Mouse (Mus musculus) embryonic facial prominence, embryonic 11.5 days (tissue): ENCODE measurements around the gene Ccdc144b. TPM values are rescaled to one million over a fixed set of nuclear protein-coding genes. Genes with fewer than 3 reads are reported as not detected.

Experiments used
- ATAC-seq: fragments of 200-750 bp; cut with Nextera tagmentation; replicated peaks from 2 replicates; pipeline ENCODE4 v1.8.0; 2017; ENCODE audit warnings: low read depth; ENCODE audit not compliant: insufficient number of reproducible peaks, low FRiP score, low TSS enrichment
- DNase-seq: peaks from one replicate; pipeline ENCODE4 v3.0.0-alpha.2; 2015; ENCODE audit warnings: low spot score
- H3K27ac ChIP-seq: fragments of 300-500 bp; sonication (generic); replicated peaks from 2 replicates; pipeline ENCODE4 v1.5.1; 2014; ENCODE audit warnings: mild to moderate bottlenecking, low read depth, low read length, control low read depth
- H3K27me3 ChIP-seq: fragments of 300-500 bp; sonication (generic); 2 replicates; pipeline ENCODE4 v1.6.1; 2014; ENCODE audit warnings: mild to moderate bottlenecking, low read length, moderate library complexity, mixed read lengths; ENCODE audit not compliant: control insufficient read depth, insufficient read depth
- H3K36me3 ChIP-seq: fragments of 300-500 bp; sonication (generic); replicated peaks from 2 replicates; pipeline ENCODE4 v1.6.1; 2014; ENCODE audit warnings: low read depth, mild to moderate bottlenecking, low read length, moderate library complexity, mixed read lengths; ENCODE audit not compliant: control insufficient read depth, insufficient read depth
- H3K4me1 ChIP-seq: fragments of 300-500 bp; sonication (generic); 2 replicates; pipeline ENCODE4 v1.6.1; 2014; ENCODE audit warnings: low read length, mixed read lengths; ENCODE audit not compliant: control insufficient read depth, insufficient read depth
- H3K4me2 ChIP-seq: fragments of 300-500 bp; sonication (generic); 2 replicates; pipeline ENCODE4 v1.6.1; 2014; ENCODE audit warnings: low read depth, mild to moderate bottlenecking, control low read depth, low read length, moderate library complexity
- H3K4me3 ChIP-seq: fragments of 300-500 bp; sonication (generic); 2 replicates; pipeline ENCODE4 v1.5.1; 2014; ENCODE audit warnings: low read depth, low read length, control low read depth
- H3K9ac ChIP-seq: fragments of 300-500 bp; sonication (generic); replicated peaks from 2 replicates; pipeline ENCODE4 v1.6.1; 2014; ENCODE audit warnings: mild to moderate bottlenecking, control low read depth, low read length
- H3K9me3 ChIP-seq: fragments of 300-500 bp; sonication (generic); replicated peaks from 2 replicates; pipeline ENCODE4 v1.6.1; 2016; ENCODE audit warnings: mild to moderate bottlenecking, low read length, inconsistent platforms, mixed read lengths; ENCODE audit not compliant: control insufficient read depth
- WGBS: fragments of 180-500 bp; shearing (Covaris S2); extraction: QIAGEN DNeasy Blood & Tissue Kit; methylation state at CpG from one replicate; pipeline ENCODE4 v1.1.7; 2014; 5-methylcytosine and 5-hydroxymethylcytosine counted together
- polyA plus RNA-seq: library from polyadenylated mRNA; unstranded; fragments of >200 nt; fragmentation: Nextera tagmentation; extraction: Ambion mirVana; gene quantifications from 2 replicates; pipeline ENCODE4 v1.2.1, GENCODE M21; 2014

The Ccdc144b gene
- 0.03 TPM in 1 of 2 replicates, not detected in the other for polyA plus RNA-seq

DNA sequence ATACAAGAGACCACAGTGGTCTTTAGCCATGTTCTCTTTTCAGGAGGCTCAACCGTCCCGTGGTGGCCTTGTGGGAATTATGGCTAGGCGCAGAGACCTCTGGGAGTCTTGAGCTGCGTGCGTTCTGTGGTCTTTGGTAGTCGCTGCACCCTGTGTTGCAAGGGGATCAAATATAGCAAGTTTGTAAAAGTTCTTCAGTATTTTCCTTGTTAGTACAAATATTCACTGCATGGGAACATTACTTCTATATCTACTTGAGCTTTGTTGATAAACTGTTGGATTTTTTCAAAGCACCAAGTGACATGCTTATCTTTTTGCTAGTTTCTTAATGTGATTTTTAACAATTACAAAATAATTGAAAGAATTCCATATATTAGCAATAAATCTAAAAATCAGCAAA is at the start of gene Ccdc144b:
Gene Ccdc144b, minus strand, starts transcription at position 101 of the 400 bp plus-strand sequence.
- 86% methylated on average over 6 of the region's 6 CpGs for WGBS
- H3K9me3 ChIP-seq, result no peaks in the 10 kb centered on the region
- H3K9ac ChIP-seq, result no peak within 1 kb of the TSS
- no peak for ATAC-seq
- no peak within 1 kb of the TSS for H3K27ac ChIP-seq
- H3K27me3 ChIP-seq, result no peaks in the 10 kb centered on the region
- DNase-seq, result no peak
- H3K4me2 ChIP-seq, result no peak within 1 kb of the TSS
- H3K4me1 ChIP-seq, result no peaks in the 10 kb centered on the region
- no peak within 1 kb of the TSS for H3K4me3 ChIP-seq
- no peaks in the 10 kb centered on the region for H3K36me3 ChIP-seq

DNA sequence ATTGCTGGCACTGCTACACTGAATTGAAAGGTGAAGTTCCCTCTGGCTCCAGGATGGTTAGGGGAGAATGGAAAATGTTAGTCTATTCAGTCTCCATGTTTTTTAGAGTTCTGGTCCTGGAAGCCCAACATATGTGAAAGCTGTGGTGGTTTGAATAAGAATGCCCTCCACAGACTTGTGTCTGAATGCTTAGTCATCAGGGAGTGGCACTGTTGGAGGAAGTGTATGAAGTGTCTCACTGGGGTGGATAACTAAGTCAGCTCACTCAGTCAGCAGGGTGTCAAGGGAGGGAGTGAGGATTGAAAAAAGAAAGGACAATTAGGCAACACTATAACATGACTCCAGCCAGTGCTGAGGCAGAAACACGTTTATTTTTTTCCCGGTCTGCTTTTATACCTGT is 42.0 kb upstream of the Ccdc144b start:
- Histone ChIP-seq H3K4me3 (no peak overlapping the region), H3K4me2 (no peak overlapping the region), H3K9ac (no peak overlapping the region), H3K9me3 (no peaks in the 10 kb centered on the region), H3K4me1 (no peaks in the 10 kb centered on the region), H3K36me3 (no peaks in the 10 kb centered on the region), H3K27me3 (no peaks in the 10 kb centered on the region), H3K27ac (no peak overlapping the region)
- ATAC-seq (no peak), DNase-seq (no peak)
- WGBS, result 81% methylated on average over 2 of the region's 2 CpGs

DNA sequence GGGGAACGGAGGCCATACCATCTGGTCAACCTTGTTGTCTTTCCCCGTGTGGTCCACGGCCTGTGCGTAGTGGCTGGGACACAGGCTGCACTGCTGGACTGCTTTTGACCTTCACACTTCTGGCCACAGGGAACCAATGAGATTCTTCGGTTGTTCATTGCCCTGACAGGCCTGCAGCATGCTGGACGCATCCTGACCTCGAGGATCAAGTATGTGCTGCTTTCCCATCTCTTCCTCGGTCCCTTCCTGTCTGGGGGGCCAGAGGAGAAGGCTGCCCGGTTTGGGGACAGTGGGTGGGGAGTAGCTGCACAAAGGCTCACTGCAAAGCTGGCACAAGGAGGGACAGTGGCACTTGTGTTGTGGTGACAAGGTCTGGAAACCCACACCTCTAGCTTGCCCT is 34.2 kb upstream of the Ccdc144b start:
- Histone ChIP-seq H3K27ac (no peak overlapping the region), H3K27me3 (no peaks in the 10 kb centered on the region), H3K9me3 (no peaks in the 10 kb centered on the region), H3K4me1 (no peaks in the 10 kb centered on the region), H3K4me2 (no peak overlapping the region), H3K4me3 (no peak overlapping the region), H3K9ac (no peak overlapping the region), H3K36me3 (peaks cover 7% of the 10 kb centered on the region)
- ATAC-seq (no peak), DNase-seq (no peak)
- 86% methylated on average over 9 of the region's 9 CpGs for WGBS

DNA sequence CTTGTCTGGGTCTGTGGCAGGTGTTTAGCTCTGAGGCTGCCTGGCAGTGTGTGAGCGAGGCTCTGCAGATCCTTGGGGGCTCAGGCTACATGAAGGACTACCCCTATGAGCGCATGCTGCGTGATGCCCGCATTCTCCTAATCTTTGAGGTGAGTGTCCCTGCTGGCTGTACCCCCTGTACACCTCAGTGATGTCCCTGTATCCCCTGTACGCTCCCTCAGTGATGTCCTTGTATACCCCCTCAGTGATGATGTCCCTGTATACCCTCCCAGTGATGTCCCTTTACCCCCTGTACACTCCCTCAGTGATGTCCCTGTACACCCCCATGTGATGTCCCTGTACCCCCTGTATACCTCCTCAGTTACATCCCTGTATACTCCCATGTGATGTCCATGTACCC is 32.0 kb upstream of the Ccdc144b start:
- no peak overlapping the region for H3K4me3 ChIP-seq
- H3K27ac ChIP-seq, result no peak overlapping the region
- no peaks in the 10 kb centered on the region for H3K27me3 ChIP-seq
- DNase-seq (no peak), ATAC-seq (no peak)
- H3K36me3 ChIP-seq, result peaks cover 9% of the 10 kb centered on the region
- no peaks in the 10 kb centered on the region for H3K4me1 ChIP-seq
- WGBS, result 97% methylated on average over 5 of the region's 5 CpGs
- H3K4me2 ChIP-seq, result no peak overlapping the region
- H3K9ac ChIP-seq, result no peak overlapping the region
- H3K9me3 ChIP-seq, result no peaks in the 10 kb centered on the region

DNA sequence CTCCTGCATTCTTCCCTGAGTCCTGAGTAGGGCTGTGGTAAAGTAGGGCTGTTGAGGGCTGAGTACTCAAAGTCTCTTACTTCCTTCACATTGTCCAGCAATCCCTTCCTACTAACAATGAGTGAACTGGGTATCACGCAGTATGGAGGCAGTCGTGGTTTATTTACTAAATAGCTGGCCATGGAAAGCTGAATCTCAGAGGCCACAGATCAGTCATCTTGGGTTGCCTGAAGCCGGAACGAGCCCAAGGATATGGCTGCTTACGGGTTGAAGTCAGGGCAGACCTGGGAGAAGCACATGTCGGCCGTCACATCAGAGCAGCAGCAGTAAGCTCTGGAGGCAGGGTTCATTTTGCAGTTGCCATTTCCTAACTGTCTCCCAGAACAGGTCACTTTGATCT is 30.0 kb upstream of the Ccdc144b start:
- Histone ChIP-seq H3K4me1 (no peaks in the 10 kb centered on the region), H3K9ac (no peak overlapping the region), H3K36me3 (peaks cover 9% of the 10 kb centered on the region), H3K27ac (no peak overlapping the region), H3K27me3 (no peaks in the 10 kb centered on the region), H3K9me3 (no peaks in the 10 kb centered on the region), H3K4me3 (no peak overlapping the region), H3K4me2 (no peak overlapping the region)
- DNase-seq (no peak), ATAC-seq (no peak)
- 92% methylated on average over 7 of the region's 7 CpGs for WGBS

DNA sequence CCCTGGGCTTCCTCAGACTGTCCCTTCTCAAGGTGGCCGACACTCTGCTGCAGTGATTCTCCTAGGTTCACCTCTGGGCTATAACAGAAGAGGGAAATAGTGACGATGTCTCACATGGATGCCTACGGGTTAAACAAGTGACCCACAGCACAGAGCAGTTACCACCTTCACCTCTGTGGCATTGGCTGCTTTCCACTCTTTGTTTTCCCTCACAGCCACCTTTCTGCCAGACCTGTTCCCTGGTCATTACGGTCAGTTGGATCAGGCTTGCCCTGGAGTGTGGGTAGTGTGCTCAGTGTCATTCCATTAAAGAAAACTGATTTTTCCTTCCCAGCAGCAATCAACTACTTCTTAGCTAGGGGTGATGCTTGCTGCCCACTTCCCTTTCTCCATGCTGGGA is 29.5 kb upstream of the Ccdc144b start:
- Histone ChIP-seq H3K27me3 (no peaks in the 10 kb centered on the region), H3K9me3 (no peaks in the 10 kb centered on the region), H3K4me1 (no peaks in the 10 kb centered on the region), H3K9ac (no peak overlapping the region), H3K27ac (no peak overlapping the region), H3K4me3 (no peak overlapping the region), H3K4me2 (no peak overlapping the region), H3K36me3 (peaks cover 6% of the 10 kb centered on the region)
- no peak for ATAC-seq
- WGBS, result 90% methylated on average over 4 of the region's 4 CpGs
- DNase-seq, result no peak

DNA sequence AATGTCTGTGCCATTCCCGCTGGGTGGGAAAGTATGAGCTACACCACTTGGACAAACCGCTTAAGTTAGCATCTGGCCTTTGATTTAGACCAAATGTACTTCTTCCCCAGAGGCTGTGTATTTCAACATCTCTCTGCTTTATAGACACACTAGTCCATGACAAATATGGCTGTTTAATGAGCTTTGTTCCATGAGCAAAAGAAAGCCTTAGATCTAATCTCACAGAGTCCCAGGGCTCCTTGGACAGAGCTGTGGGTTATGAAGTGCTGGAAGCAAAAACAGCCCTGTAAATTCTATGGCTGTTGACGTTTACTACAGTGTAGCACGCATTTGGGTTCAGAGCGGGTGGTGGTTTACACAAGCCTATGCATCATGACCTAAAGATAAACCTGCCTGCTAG is 27.4 kb upstream of the Ccdc144b start:
- Histone ChIP-seq H3K9me3 (no peaks in the 10 kb centered on the region), H3K36me3 (peaks cover 9% of the 10 kb centered on the region), H3K4me3 (no peak overlapping the region), H3K9ac (no peak overlapping the region), H3K27ac (no peak overlapping the region), H3K4me1 (no peaks in the 10 kb centered on the region), H3K4me2 (no peak overlapping the region), H3K27me3 (no peaks in the 10 kb centered on the region)
- WGBS, result 95% methylated on average over 5 of the region's 5 CpGs
- no peak for ATAC-seq
- DNase-seq, result no peak

DNA sequence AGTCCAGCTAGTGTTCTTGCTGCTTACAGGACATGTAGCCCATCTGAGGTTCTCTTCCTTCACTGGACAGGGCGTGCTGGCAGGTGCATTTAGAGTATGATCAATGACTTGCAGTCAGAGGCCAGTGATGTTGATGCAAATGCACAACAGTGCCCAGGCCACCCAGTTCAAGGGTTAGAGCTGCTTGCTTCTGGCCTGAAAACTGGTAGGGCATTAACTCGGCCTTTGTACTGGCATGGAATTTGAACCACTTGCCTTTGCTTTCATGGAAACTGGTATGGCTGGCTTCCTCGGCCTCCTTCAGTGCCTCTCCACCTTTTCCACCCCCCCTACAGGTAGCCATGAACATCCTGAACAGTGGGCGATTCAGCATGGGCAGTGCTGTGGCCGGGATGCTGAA is 26.5 kb upstream of the Ccdc144b start:
- no peak overlapping the region for H3K4me2 ChIP-seq
- no peak overlapping the region for H3K27ac ChIP-seq
- no peaks in the 10 kb centered on the region for H3K4me1 ChIP-seq
- ATAC-seq (no peak), DNase-seq (no peak)
- peaks cover 6% of the 10 kb centered on the region for H3K36me3 ChIP-seq
- no peak overlapping the region for H3K4me3 ChIP-seq
- no peaks in the 10 kb centered on the region for H3K9me3 ChIP-seq
- H3K27me3 ChIP-seq, result no peaks in the 10 kb centered on the region
- no peak overlapping the region for H3K9ac ChIP-seq
- 90% methylated on average over 5 of the region's 5 CpGs for WGBS
